Mouse (Mus musculus): Measurements from ENCODE around the gene Scarf1.
"Not testable (repeated sequence)": the region's sequence is repeated elsewhere in the genome, so short reads cannot be mapped to it uniquely, and the experiment has no call there.

Gene Scarf1

GRCm38 (mm10) chr11:75537491-75538183 is 24.3 kb downstream of the Scarf1 start:
- no peak for DNase-seq (ENCODE audit: low spot score in 2 of 2)

- DNase-seq (ENCODE audit: low spot score in 2 of 2): no peak
Observed at GRCm38 (mm10) chr11:75538184-75538969, 25.0 kb downstream of the Scarf1 start.

- DNase-seq (ENCODE audit: low spot score in 2 of 2): no peak
Observed at GRCm38 (mm10) chr11:75538970-75539299, 25.6 kb downstream of the Scarf1 start.

- DNase-seq (ENCODE audit: low spot score in 2 of 2): no peak
Observed at GRCm38 (mm10) chr11:75540209-75540608, 26.9 kb downstream of the Scarf1 start.

GRCm38 (mm10) chr11:75540710-75541581 is 27.6 kb downstream of the Scarf1 start:
- no peak for DNase-seq (ENCODE audit: low spot score in 2 of 2)

- DNase-seq (ENCODE audit: low spot score in 2 of 2): no peak
Observed at GRCm38 (mm10) chr11:75544713-75545112, 31.4 kb downstream of the Scarf1 start.

GRCm38 (mm10) chr11:75546057-75546456 is 32.7 kb downstream of the Scarf1 start:
- no peak for DNase-seq (ENCODE audit: low spot score in 2 of 2)

- no peak for DNase-seq (ENCODE audit: low spot score in 2 of 2)
Observed at GRCm38 (mm10) chr11:75549658-75550111, 36.3 kb downstream of the Scarf1 start.

- DNase-seq (ENCODE audit: low spot score in 2 of 2): no peak
Observed at GRCm38 (mm10) chr11:75550200-75550946, 37.0 kb downstream of the Scarf1 start.

GRCm38 (mm10) chr11:75551321-75551720 is 38.0 kb downstream of the Scarf1 start:
- no peak for DNase-seq (ENCODE audit: low spot score in 2 of 2)

- no peak for DNase-seq (ENCODE audit: low spot score in 2 of 2)
Observed at GRCm38 (mm10) chr11:75551961-75552441, 38.7 kb downstream of the Scarf1 start.

- no peak for DNase-seq (ENCODE audit: low spot score in 2 of 2)
Observed at GRCm38 (mm10) chr11:75552906-75553482, 39.7 kb downstream of the Scarf1 start.

- not testable (repeated sequence) for DNase-seq (ENCODE audit: low spot score in 2 of 2)
Observed at GRCm38 (mm10) chr11:75556006-75556405, 42.7 kb downstream of the Scarf1 start.

GRCm38 (mm10) chr11:75557142-75557541 is 43.8 kb downstream of the Scarf1 start:
- no peak for DNase-seq (ENCODE audit: low spot score in 2 of 2)

- DNase-seq (ENCODE audit: low spot score in 2 of 2): no peak
Observed at GRCm38 (mm10) chr11:75558101-75558500, 44.8 kb downstream of the Scarf1 start.

- no peak for DNase-seq (ENCODE audit: low spot score in 2 of 2)
Observed at GRCm38 (mm10) chr11:75559870-75560504, 46.6 kb downstream of the Scarf1 start.

GRCm38 (mm10) chr11:75560530-75561409 is 47.4 kb downstream of the Scarf1 start:
- no peak for DNase-seq (ENCODE audit: low spot score in 2 of 2)

- no peak for DNase-seq (ENCODE audit: low spot score in 2 of 2)
Observed at GRCm38 (mm10) chr11:75561410-75561791, 48.1 kb downstream of the Scarf1 start.

- DNase-seq (ENCODE audit: low spot score in 2 of 2): no peak
Observed at GRCm38 (mm10) chr11:75562840-75563239, 49.5 kb downstream of the Scarf1 start.
